Mouse (Mus musculus) erythroblast, embryonic 14.5 days (primary cell): ENCODE data around the gene Smok3c.

Experiments used
- GATA1 ChIP-seq: IDR thresholded peaks from 2 replicates; pipeline ENCODE4 v1.6.1; 2012; ENCODE audit warnings: low read length, inconsistent platforms, mixed read lengths
- TAL1 ChIP-seq: IDR thresholded peaks from 3 replicates; pipeline ENCODE4 v1.6.1; 2012; ENCODE audit warnings: low read length, inconsistent platforms, mixed read lengths

GRCm38 (mm10) chr5:138090737-138091136, 37.7 kb downstream of the Smok3c start:
- TF ChIP-seq GATA1 (no peak), TAL1 (no peak)
